In the genomic region with DNA sequence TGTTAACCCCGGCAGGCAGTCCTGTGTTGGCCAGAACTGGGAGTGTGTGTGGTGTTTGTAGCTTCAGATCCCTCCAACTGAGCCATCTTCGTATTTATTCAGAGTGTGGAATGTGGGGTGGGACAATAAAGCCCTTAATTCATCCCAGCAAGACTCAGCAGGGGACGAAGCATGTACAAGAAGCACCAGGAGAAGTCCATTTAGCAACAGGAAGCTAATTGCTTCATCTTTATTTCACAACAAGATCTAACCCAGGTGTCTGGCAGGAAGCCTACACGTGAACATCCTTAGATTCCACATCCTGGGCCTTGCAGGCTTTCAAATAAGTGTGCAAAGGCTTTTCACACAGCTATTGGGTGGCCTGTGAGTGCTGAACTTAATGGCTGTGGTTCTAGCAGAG, we compare ENCODE assay signal across 32 mouse cellular contexts. TPM values are rescaled to one million over a fixed set of nuclear protein-coding genes. Genes with fewer than 3 reads are reported as not detected.
DNase-seq lines count a peak whose midpoint lies in the region; ATAC-seq and TF ChIP-seq lines count a peak whose summit lies in the region.
"Had no signal": no experiment of that assay in that cellular context is flagged by ENCODE, and none has a peak within 500 bp of the region (broad histone marks: within the 10 kb centered on the region; RNA-seq: fewer than 3 reads in every experiment).

No protein-coding gene starts in this region.

- ATAC-seq in kidney, postnatal 0 days (replicated peaks; ENCODE audit: low FRiP score, low read depth) = no peak
- ATAC-seq: forebrain, embryonic 16.5 days; inflammation-experienced regulatory T-cells, adult 6 months; liver, embryonic 12.5 days had no signal

- WGBS in kidney, postnatal 0 days = 39% methylated on average over 4 of the region's 4 CpGs

- no peaks in the 10 kb centered on the region for H3K4me1 ChIP-seq in kidney, postnatal 0 days (replicated peaks; ENCODE audit: insufficient read depth, low read length)
- H3K4me1 ChIP-seq: heart, embryonic 13.5 days; hindbrain, embryonic 12.5 days; liver, embryonic 12.5 days; neural tube, embryonic 12.5 days had no signal

- H3K4me3 ChIP-seq in kidney, postnatal 0 days (replicated peaks; ENCODE audit: low read depth, low read length) = no peak overlapping the region
- H3K4me3 ChIP-seq: embryonic facial prominence, embryonic 13.5 days; forebrain, embryonic 10.5 days; heart, adult 2 months; heart, embryonic 13.5 days; hindbrain, embryonic 12.5 days; left cerebral cortex, adult 2 months; liver, embryonic 12.5 days; neural tube, embryonic 12.5 days had no signal

- intact Hi-C loops in heart, postnatal 14 days (cut with DNase I) = no loop called here

- peak; percentile 19 for DNase-seq in kidney, postnatal 0 days (ENCODE audit: low spot score)
- DNase-seq in kidney, adult 8-10 months = no peak
- peak; percentile 29 for DNase-seq in ES-CJ7 (ENCODE audit: low read depth, low spot score)
- peak; percentile 74 for DNase-seq in ZHBTc4 (ENCODE audit: low read depth, low spot score)
- peak; percentile 23 for DNase-seq in gonadal fat pad, adult 2 months (ENCODE audit: low read depth)
- no peak for DNase-seq in heart, postnatal 14 days
- no peak for DNase-seq in urinary bladder, adult 2 months (ENCODE audit: low spot score)
- DNase-seq in kidney, postnatal 14 days = no peak
- DNase-seq: adrenal gland, postnatal 10 days; cerebellum, adult 11 months; cerebellum, adult 9-11 months; gastrocnemius, postnatal 14 days; heart, adult 2 months; kidney, adult 18-20 months; kidney, postnatal 10 days; lung, adult 18-20 months; lung, postnatal 10 days; midbrain, embryonic 14.5 days; right cerebral cortex, postnatal 25 days; spleen, adult 18-20 months; thymus, adult 18-20 months; thymus, postnatal 4 days had no signal

- H3K4me2 ChIP-seq in kidney, postnatal 0 days (ENCODE audit: low read length) = no peak overlapping the region
- H3K4me2 ChIP-seq: embryonic facial prominence, embryonic 13.5 days; heart, embryonic 13.5 days; hindbrain, embryonic 12.5 days; liver, embryonic 12.5 days; neural tube, embryonic 12.5 days had no signal

- TF ChIP-seq CTCF in kidney, postnatal 0 days (IDR thresholded peaks at IDR 0.05; ENCODE audit: low read depth) = no peak

- no peaks in the 10 kb centered on the region for H3K36me3 ChIP-seq in kidney, postnatal 0 days (ENCODE audit: insufficient read depth, low read length)
- H3K36me3 ChIP-seq: embryonic facial prominence, embryonic 13.5 days; forebrain, embryonic 10.5 days; G1E; heart, embryonic 13.5 days; hindbrain, embryonic 12.5 days; liver, embryonic 12.5 days; neural tube, embryonic 12.5 days had no signal

- no peaks in the 10 kb centered on the region for H3K9me3 ChIP-seq in kidney, postnatal 0 days (replicated peaks; ENCODE audit: low read length)
- H3K9me3 ChIP-seq: embryonic facial prominence, embryonic 13.5 days; forebrain, embryonic 10.5 days; G1E; heart, embryonic 13.5 days; hindbrain, embryonic 12.5 days; liver, embryonic 12.5 days; neural tube, embryonic 12.5 days had no signal

- H3K27ac ChIP-seq in kidney, postnatal 0 days = no peak overlapping the region
- H3K27ac ChIP-seq: embryonic facial prominence, embryonic 13.5 days; forebrain, embryonic 10.5 days; heart, adult 2 months; heart, embryonic 13.5 days; hindbrain, embryonic 12.5 days; left cerebral cortex, adult 2 months; liver, embryonic 12.5 days; neural tube, embryonic 12.5 days had no signal

- no peak overlapping the region for H3K9ac ChIP-seq in kidney, postnatal 0 days (ENCODE audit: low read depth, low read length)
- H3K9ac ChIP-seq: embryonic facial prominence, embryonic 13.5 days; heart, embryonic 13.5 days; hindbrain, embryonic 12.5 days; liver, embryonic 12.5 days; neural tube, embryonic 12.5 days had no signal

- no peaks in the 10 kb centered on the region for H3K27me3 ChIP-seq in kidney, postnatal 0 days (ENCODE audit: insufficient read depth, low read length)
- H3K27me3 ChIP-seq: embryonic facial prominence, embryonic 13.5 days; heart, embryonic 13.5 days; hindbrain, embryonic 12.5 days; liver, embryonic 12.5 days; neural tube, embryonic 12.5 days had no signal

RNA-seq across cellular contexts. Expression of a gene that starts 38.3 kb away (rescaled TPM):
- 2.1 and 2.2 TPM in 2 replicates for polyA plus RNA-seq in kidney, postnatal 0 days (2015; fragmentation: Nextera tagmentation; extraction: Ambion mirVana)
- polyA plus RNA-seq in gonadal fat pad, adult 2 months (2012; rRNA removed) = 16.0 and 23.0 TPM in 2 replicates
- 1 to 10 TPM; 2.3 TPM for total RNA-seq in heart, postnatal 14 days (2021)
- polyA plus RNA-seq in urinary bladder, adult 2 months (2012; rRNA removed) = 0.15 and 0.16 TPM in 2 replicates
- polyA plus RNA-seq: G1E; liver, embryonic 12.5 days had no signal

Comparison
In these comparisons a context has a peak if more than half of its experiments do, and no peak if none do; other contexts are left out.
1. DNase-seq: peak in kidney, postnatal 0 days (single experiment), ES-CJ7 (single experiment), ZHBTc4 (single experiment) and gonadal fat pad, adult 2 months (single experiment); none in kidney, adult 8-10 months (0 of 2), heart, postnatal 14 days (0 of 2), urinary bladder, adult 2 months (single experiment) and kidney, postnatal 14 days (single experiment).